Mouse (Mus musculus) kidney, postnatal 0 days (tissue): ENCODE data around the gene Capzb. TPM values are rescaled to one million over a fixed set of nuclear protein-coding genes. Genes with fewer than 3 reads are reported as not detected.

Source experiments
- ATAC-seq: fragments of 200-750 bp; cut with Nextera tagmentation; replicated peaks from 2 replicates; pipeline ENCODE4 v1.8.0; 2017; ENCODE audit warnings: low read depth, moderate number of reproducible peaks, moderate TSS enrichment, moderate library complexity; ENCODE audit not compliant: low FRiP score
- DNase-seq: peaks from one replicate; pipeline ENCODE4 v3.0.0-alpha.2; 2016; ENCODE audit warnings: low spot score
- H3K27ac ChIP-seq: fragments of 300-500 bp; sonication (generic); 2 replicates; pipeline ENCODE4 v1.5.1; 2014; ENCODE audit warnings: mild to moderate bottlenecking
- H3K27me3 ChIP-seq: fragments of 300-500 bp; sonication (generic); 2 replicates; pipeline ENCODE4 v1.6.1; 2014; ENCODE audit warnings: low read length, mixed read lengths; ENCODE audit not compliant: insufficient read depth
- H3K36me3 ChIP-seq: fragments of 300-500 bp; sonication (generic); 2 replicates; pipeline ENCODE4 v1.6.1; 2014; ENCODE audit warnings: low read length, mixed read lengths; ENCODE audit not compliant: insufficient read depth
- H3K4me1 ChIP-seq: fragments of 300-500 bp; sonication (generic); replicated peaks from 2 replicates; pipeline ENCODE4 v1.6.1; 2014; ENCODE audit warnings: antibody characterized with exemption, low read length, mixed read lengths; ENCODE audit not compliant: insufficient read depth
- H3K4me2 ChIP-seq: fragments of 300-500 bp; sonication (generic); 2 replicates; pipeline ENCODE4 v1.6.1; 2014; ENCODE audit warnings: mild to moderate bottlenecking, low read length, moderate library complexity, mixed read lengths
- H3K4me3 ChIP-seq: fragments of 300-500 bp; sonication (generic); replicated peaks from 2 replicates; pipeline ENCODE4 v1.5.1; 2014; ENCODE audit warnings: low read depth, low read length
- H3K9ac ChIP-seq: fragments of 300-500 bp; sonication (generic); 2 replicates; pipeline ENCODE4 v1.6.1; 2014; ENCODE audit warnings: low read depth, low read length
- H3K9me3 ChIP-seq: fragments of 300-500 bp; sonication (generic); replicated peaks from 2 replicates; pipeline ENCODE4 v1.6.1; 2016; ENCODE audit warnings: low read length, inconsistent platforms, mixed read lengths
- CTCF ChIP-seq: IDR thresholded peaks from 2 replicates; pipeline ENCODE4 v1.5.1; 2016; ENCODE audit warnings: antibody characterized with exemption, low read depth, mild to moderate bottlenecking, moderate library complexity
- WGBS: fragments of 180-500 bp; shearing (Covaris S2); extraction: QIAGEN DNeasy Blood & Tissue Kit; methylation state at CpG from one replicate; pipeline ENCODE4 v1.1.7; 2014; 5-methylcytosine and 5-hydroxymethylcytosine counted together
- polyA plus RNA-seq: library from polyadenylated mRNA; unstranded; fragments of >200 nt; fragmentation: Nextera tagmentation; extraction: Ambion mirVana; gene quantifications from 2 replicates; pipeline ENCODE4 v1.2.1, GENCODE M21; 2015

Gene Capzb
- polyA plus RNA-seq, 1 experiment from 2014 or later: 304 TPM

DNA sequence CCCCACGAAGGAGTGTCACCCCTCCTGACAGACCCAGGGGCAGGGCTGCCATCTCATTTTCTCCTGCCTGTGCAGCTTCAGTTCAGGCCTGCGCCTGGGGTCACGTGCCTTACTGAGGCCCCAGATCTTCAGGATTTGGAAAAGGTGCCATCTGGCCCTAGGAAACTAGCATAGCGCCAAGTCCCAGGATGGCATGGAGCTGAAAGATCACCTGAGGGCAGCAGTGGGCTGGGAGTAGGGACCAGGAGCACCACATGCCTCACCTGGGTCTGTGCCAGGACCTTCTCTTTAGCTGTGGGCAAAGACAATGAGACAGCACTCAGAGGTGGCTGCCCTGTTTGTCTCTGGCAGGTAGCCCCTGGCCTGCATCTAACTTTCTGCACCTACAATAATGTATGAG lies 104.9 kb downstream of the Capzb start:
- no peak for TF ChIP-seq CTCF
- H3K4me1 ChIP-seq: no peaks in the 10 kb centered on the region
- H3K27me3 ChIP-seq: no peaks in the 10 kb centered on the region
- no peaks in the 10 kb centered on the region for H3K9me3 ChIP-seq
- no peak overlapping the region for H3K27ac ChIP-seq
- H3K4me3 ChIP-seq: no peak overlapping the region
- peaks cover 27% of the 10 kb centered on the region for H3K36me3 ChIP-seq
- ATAC-seq (no peak), DNase-seq (no peak)
- no peak overlapping the region for H3K9ac ChIP-seq
- H3K4me2 ChIP-seq: no peak overlapping the region
- 87% methylated on average over 4 of the region's 4 CpGs for WGBS

- Histone ChIP-seq H3K4me1 (no peaks in the 10 kb centered on the region), H3K9me3 (no peaks in the 10 kb centered on the region), H3K36me3 (peaks cover 27% of the 10 kb centered on the region), H3K4me2 (no peak overlapping the region), H3K4me3 (no peak overlapping the region), H3K27ac (no peak overlapping the region), H3K9ac (no peak overlapping the region), H3K27me3 (no peaks in the 10 kb centered on the region)
- no peak for ATAC-seq
- no peak for TF ChIP-seq CTCF
- 80% methylated on average over 12 of the region's 12 CpGs for WGBS
- no peak for DNase-seq
Measured at GRCm38 (mm10) chr4:139298671-139299366, 106.1 kb downstream of the Capzb start.

DNA sequence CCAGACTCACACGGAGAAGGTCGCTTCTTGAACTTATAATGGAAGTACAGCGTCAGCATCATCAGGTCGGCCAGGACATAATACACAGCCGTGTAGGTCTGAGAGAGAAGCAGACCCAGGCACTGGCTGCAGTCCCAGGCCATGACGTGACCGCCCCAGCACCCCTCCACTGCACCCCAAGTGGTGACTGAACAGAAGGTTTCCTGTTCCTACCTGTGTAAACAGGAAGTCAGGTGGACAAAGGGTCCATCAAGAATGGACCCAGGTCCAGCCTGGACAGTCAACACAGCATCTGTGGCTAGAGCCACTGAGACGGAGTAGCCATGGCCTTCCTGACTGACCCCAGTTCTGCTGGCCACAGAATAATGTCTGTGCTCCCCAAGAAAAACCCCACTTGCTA lies 109.1 kb downstream of the Capzb start:
- H3K4me3 ChIP-seq: no peak overlapping the region
- 89% methylated on average over 8 of the region's 8 CpGs for WGBS
- no peak for ATAC-seq
- H3K4me2 ChIP-seq: no peak overlapping the region
- no peak for TF ChIP-seq CTCF
- no peak overlapping the region for H3K9ac ChIP-seq
- no peaks in the 10 kb centered on the region for H3K27me3 ChIP-seq
- H3K27ac ChIP-seq: no peak overlapping the region
- DNase-seq: no peak
- H3K4me1 ChIP-seq: no peaks in the 10 kb centered on the region
- no peaks in the 10 kb centered on the region for H3K9me3 ChIP-seq
- peaks cover 32% of the 10 kb centered on the region for H3K36me3 ChIP-seq

- Histone ChIP-seq H3K9me3 (no peaks in the 10 kb centered on the region), H3K27me3 (no peaks in the 10 kb centered on the region), H3K4me3 (no peak overlapping the region), H3K36me3 (peaks cover 32% of the 10 kb centered on the region), H3K4me1 (no peaks in the 10 kb centered on the region), H3K27ac (no peak overlapping the region), H3K9ac (no peak overlapping the region), H3K4me2 (no peak overlapping the region)
- ATAC-seq (no peak), DNase-seq (no peak)
- WGBS: 68% methylated on average over 5 of the region's 5 CpGs
- no peak for TF ChIP-seq CTCF
Measured at GRCm38 (mm10) chr4:139302241-139302640, 109.5 kb downstream of the Capzb start.

DNA sequence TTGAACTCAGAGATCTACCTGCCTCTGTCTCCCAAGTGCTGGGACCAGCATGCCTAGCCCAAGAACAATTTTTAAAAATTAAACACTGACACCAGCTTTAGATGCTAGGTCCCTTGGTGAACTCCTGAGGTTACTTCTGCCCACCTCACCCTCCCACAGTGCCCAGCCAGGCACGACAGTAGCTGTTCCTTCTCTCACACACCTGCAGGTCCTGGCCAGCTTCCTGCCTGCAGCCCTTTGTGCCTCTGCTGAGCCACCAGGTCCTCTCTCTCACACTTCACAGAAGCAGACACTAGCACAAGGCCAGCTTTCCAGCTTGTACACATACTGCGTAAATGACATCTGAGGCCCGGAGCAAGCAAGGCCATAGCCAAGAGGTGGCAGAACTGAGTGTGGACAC lies 112.8 kb downstream of the Capzb start:
- ATAC-seq (no peak), DNase-seq (no peak)
- no peak overlapping the region for H3K27ac ChIP-seq
- no peak overlapping the region for H3K4me3 ChIP-seq
- H3K4me2 ChIP-seq: no peak overlapping the region
- no peaks in the 10 kb centered on the region for H3K27me3 ChIP-seq
- TF ChIP-seq CTCF: no peak
- WGBS: 81% methylated on average over 3 of the region's 3 CpGs
- H3K9me3 ChIP-seq: no peaks in the 10 kb centered on the region
- H3K4me1 ChIP-seq: no peaks in the 10 kb centered on the region; the same call in 1 of the 2 replicates
- H3K36me3 ChIP-seq: peaks cover 17% of the 10 kb centered on the region
- no peak overlapping the region for H3K9ac ChIP-seq

- no peaks in the 10 kb centered on the region for H3K27me3 ChIP-seq
- H3K4me1 ChIP-seq: peaks cover 11% of the 10 kb centered on the region; the same call in 1 of the 2 replicates
- 73% methylated on average over 5 of the region's 5 CpGs for WGBS
- no peak for ATAC-seq
- no peak overlapping the region for H3K9ac ChIP-seq
- no peak overlapping the region for H3K27ac ChIP-seq
- H3K4me2 ChIP-seq: no peak overlapping the region
- no peak for TF ChIP-seq CTCF
- H3K4me3 ChIP-seq: no peak overlapping the region
- DNase-seq: no peak
- H3K36me3 ChIP-seq: 0 out of 2 replicates have a peak, but pooled peaks cover 5% of the 10 kb centered on the region
- no peaks in the 10 kb centered on the region for H3K9me3 ChIP-seq
Measured at GRCm38 (mm10) chr4:139307916-139308315, 115.2 kb downstream of the Capzb start.
